In genomic region chr19:6994489-6994888, GRCm38 (mm10) we compare ENCODE assay signal across 8 mouse cellular contexts. TPM values are rescaled to one million over a fixed set of nuclear protein-coding genes. Genes with fewer than 3 reads are reported as not detected.
A peak's percentile ranks its signal among the peaks of the same experiment; 100 is the strongest.
DNase-seq lines count a peak whose midpoint lies in the region; ATAC-seq and TF ChIP-seq lines count a peak whose summit lies in the region.
"Had no signal": no experiment of that assay in that cellular context is flagged by ENCODE, and none has a peak within 500 bp of the region (broad histone marks: within the 10 kb centered on the region; RNA-seq: fewer than 3 reads in every experiment).

No protein-coding gene starts in this region.

- no peaks in the 10 kb centered on the region for H3K27me3 ChIP-seq in heart, embryonic 15.5 days
- H3K27me3 ChIP-seq in midbrain, embryonic 10.5 days (ENCODE audit: low read depth, poor library complexity, severe bottlenecking), result no peaks in the 10 kb centered on the region
- H3K27me3 ChIP-seq in midbrain, embryonic 15.5 days (replicated peaks), result no peaks in the 10 kb centered on the region
- no peaks in the 10 kb centered on the region for H3K27me3 ChIP-seq in intestine, postnatal 0 days (replicated peaks; ENCODE audit: control insufficient read depth, insufficient read depth, low read length)
- H3K27me3 ChIP-seq in stomach, embryonic 16.5 days (ENCODE audit: control insufficient read depth, insufficient read depth, low read length), result no peaks in the 10 kb centered on the region

- H3K4me1 ChIP-seq in heart, embryonic 15.5 days (replicated peaks), result peaks cover 47% of the 10 kb centered on the region
- H3K4me1 ChIP-seq in midbrain, embryonic 10.5 days, result peaks cover 61% of the 10 kb centered on the region
- peaks cover 48% of the 10 kb centered on the region for H3K4me1 ChIP-seq in midbrain, embryonic 15.5 days
- peaks cover 9% of the 10 kb centered on the region; the same call in 1 of the 2 replicates for H3K4me1 ChIP-seq in intestine, postnatal 0 days (replicated peaks; ENCODE audit: control insufficient read depth, insufficient read depth, low read length)
- H3K4me1 ChIP-seq in stomach, embryonic 16.5 days (ENCODE audit: control insufficient read depth, insufficient read depth, low read length), result peaks cover 30% of the 10 kb centered on the region

- WGBS in heart, embryonic 15.5 days, result 82% methylated on average over 8 of the region's 8 CpGs
- WGBS in midbrain, embryonic 10.5 days, result 89% methylated on average over 8 of the region's 8 CpGs
- 86% methylated on average over 8 of the region's 8 CpGs for WGBS in midbrain, embryonic 15.5 days
- 86% methylated on average over 8 of the region's 8 CpGs for WGBS in intestine, postnatal 0 days
- WGBS in stomach, embryonic 16.5 days, result 87% methylated on average over 8 of the region's 8 CpGs

- H3K9me3 ChIP-seq in heart, embryonic 15.5 days (replicated peaks), result no peaks in the 10 kb centered on the region
- H3K9me3 ChIP-seq in midbrain, embryonic 10.5 days (replicated peaks), result no peaks in the 10 kb centered on the region
- H3K9me3 ChIP-seq in midbrain, embryonic 15.5 days, result no peaks in the 10 kb centered on the region
- H3K9me3 ChIP-seq in intestine, postnatal 0 days (ENCODE audit: control insufficient read depth), result no peaks in the 10 kb centered on the region
- no peaks in the 10 kb centered on the region for H3K9me3 ChIP-seq in stomach, embryonic 16.5 days (replicated peaks; ENCODE audit: control insufficient read depth, low read length)

- peak overlapping the region; percentile 67; the same call in 1 of the 2 replicates for H3K4me3 ChIP-seq in heart, embryonic 15.5 days
- peak overlapping the region; percentile 71; the same call in 1 of the 2 replicates for H3K4me3 ChIP-seq in midbrain, embryonic 10.5 days
- H3K4me3 ChIP-seq in midbrain, embryonic 15.5 days, result no peak overlapping the region
- peak overlapping the region; percentile 48 for H3K4me3 ChIP-seq in intestine, postnatal 0 days (ENCODE audit: low read depth, low read length)
- peak overlapping the region; percentile 70; the same call in 1 of the 2 replicates for H3K4me3 ChIP-seq in stomach, embryonic 16.5 days (replicated peaks; ENCODE audit: low read length)

- peaks cover 14% of the 10 kb centered on the region; the same call in 1 of the 2 replicates for H3K36me3 ChIP-seq in heart, embryonic 15.5 days
- H3K36me3 ChIP-seq in midbrain, embryonic 10.5 days, result peaks cover 19% of the 10 kb centered on the region
- 0 out of 2 replicates have a peak, but pooled peaks cover 5% of the 10 kb centered on the region for H3K36me3 ChIP-seq in midbrain, embryonic 15.5 days (replicated peaks)
- no peaks in the 10 kb centered on the region; the same call in 1 of the 2 replicates for H3K36me3 ChIP-seq in intestine, postnatal 0 days (ENCODE audit: control insufficient read depth, insufficient read depth)
- peaks cover 7% of the 10 kb centered on the region; the same call in 1 of the 2 replicates for H3K36me3 ChIP-seq in stomach, embryonic 16.5 days (ENCODE audit: control insufficient read depth, insufficient read depth, low read length)

- no peak for DNase-seq in heart, adult 18-20 months
- no peak for DNase-seq in midbrain, embryonic 10.5 days (ENCODE audit: low spot score)
- DNase-seq in B cell, adult 2 months, result no peak
- DNase-seq: thymus, postnatal 4 days had no signal

- H3K4me2 ChIP-seq in heart, embryonic 15.5 days, result peak overlapping the region; percentile 85
- no peak overlapping the region for H3K4me2 ChIP-seq in midbrain, embryonic 15.5 days
- H3K4me2 ChIP-seq in intestine, postnatal 0 days (replicated peaks; ENCODE audit: low read depth), result peak overlapping the region; percentile 74
- 0 out of 2 replicates have a peak overlapping the region, but pooled peaks have one; percentile 90 for H3K4me2 ChIP-seq in stomach, embryonic 16.5 days (ENCODE audit: low read depth, low read length)

- H3K27ac ChIP-seq in heart, embryonic 15.5 days, result no peak overlapping the region
- no peak overlapping the region for H3K27ac ChIP-seq in midbrain, embryonic 10.5 days (replicated peaks)
- H3K27ac ChIP-seq in midbrain, embryonic 15.5 days, result no peak overlapping the region
- H3K27ac ChIP-seq in intestine, postnatal 0 days (ENCODE audit: low read depth, low read length), result peak overlapping the region; percentile 74; the same call in 1 of the 2 replicates
- H3K27ac ChIP-seq in stomach, embryonic 16.5 days (ENCODE audit: low read length), result no peak overlapping the region

- no peak for TF ChIP-seq CTCF in intestine, postnatal 0 days (IDR thresholded peaks at IDR 0.05; ENCODE audit: low read depth)

- ATAC-seq in heart, embryonic 15.5 days (replicated peaks; ENCODE audit: insufficient number of reproducible peaks, insufficient read depth, low FRiP score, low read depth), result no peak
- no peak for ATAC-seq in midbrain, embryonic 15.5 days (replicated peaks)
- no peak for ATAC-seq in intestine, postnatal 0 days
- ATAC-seq in stomach, embryonic 16.5 days (ENCODE audit: insufficient read depth, low FRiP score), result no peak

- peak overlapping the region; percentile 82 for H3K9ac ChIP-seq in heart, embryonic 15.5 days
- no peak overlapping the region for H3K9ac ChIP-seq in midbrain, embryonic 15.5 days
- 0 out of 2 replicates have a peak overlapping the region, but pooled peaks have one; percentile 23 for H3K9ac ChIP-seq in intestine, postnatal 0 days (ENCODE audit: low read depth, low read length)
- H3K9ac ChIP-seq in stomach, embryonic 16.5 days (ENCODE audit: low read length), result peak overlapping the region; percentile 89

RNA-seq across cellular contexts. Expression of gene Nudt22, which starts 1.4 kb away (rescaled TPM):
- polyA plus RNA-seq in heart, embryonic 15.5 days (2015; fragmentation: Nextera tagmentation; extraction: Ambion mirVana), result 29.9 TPM in 2 replicates
- 10 to 100 TPM; 23.7 to 25.4 TPM for total RNA-seq in heart, adult 18-20 months (2021)
- polyA plus RNA-seq in midbrain, embryonic 10.5 days (2016; fragmentation: Nextera tagmentation; extraction: Ambion mirVana), result 19.1 and 20.3 TPM in 2 replicates
- 21.0 and 22.5 TPM in 2 replicates for polyA plus RNA-seq in midbrain, embryonic 15.5 days (2015; fragmentation: Nextera tagmentation; extraction: Ambion mirVana)
- 50.4 and 51.9 TPM in 2 replicates for polyA plus RNA-seq in intestine, postnatal 0 days (2015; fragmentation: Nextera tagmentation; extraction: Ambion mirVana)
- polyA plus RNA-seq in stomach, embryonic 16.5 days (2015; fragmentation: Nextera tagmentation; extraction: Ambion mirVana), result 22.9 and 26.6 TPM in 2 replicates

RNA-seq across cellular contexts. Expression of gene Trpt1, which starts 1.4 kb away (rescaled TPM):
- polyA plus RNA-seq in heart, embryonic 15.5 days (2015; fragmentation: Nextera tagmentation; extraction: Ambion mirVana), result 17.4 and 18.0 TPM in 2 replicates
- 10 to 100 TPM; 22.4 to 26.4 TPM for total RNA-seq in heart, adult 18-20 months (2021)
- 9.5 and 11.3 TPM in 2 replicates for polyA plus RNA-seq in midbrain, embryonic 10.5 days (2016; fragmentation: Nextera tagmentation; extraction: Ambion mirVana)
- polyA plus RNA-seq in midbrain, embryonic 15.5 days (2015; fragmentation: Nextera tagmentation; extraction: Ambion mirVana), result 18.5 and 19.8 TPM in 2 replicates
- 7.6 and 10.2 TPM in 2 replicates for polyA plus RNA-seq in intestine, postnatal 0 days (2015; fragmentation: Nextera tagmentation; extraction: Ambion mirVana)
- 10.7 and 12.0 TPM in 2 replicates for polyA plus RNA-seq in stomach, embryonic 16.5 days (2015; fragmentation: Nextera tagmentation; extraction: Ambion mirVana)

RNA-seq across cellular contexts. Expression of gene Dnajc4, which starts 2.1 kb away (rescaled TPM):
- 37.9 and 39.1 TPM in 2 replicates for polyA plus RNA-seq in heart, embryonic 15.5 days (2015; fragmentation: Nextera tagmentation; extraction: Ambion mirVana)
- 10 to 100 TPM; 54.6 to 55.1 TPM for total RNA-seq in heart, adult 18-20 months (2021)
- polyA plus RNA-seq in midbrain, embryonic 10.5 days (2016; fragmentation: Nextera tagmentation; extraction: Ambion mirVana), result 20.8 and 23.1 TPM in 2 replicates
- polyA plus RNA-seq in midbrain, embryonic 15.5 days (2015; fragmentation: Nextera tagmentation; extraction: Ambion mirVana), result 24.1 and 25.6 TPM in 2 replicates
- polyA plus RNA-seq in intestine, postnatal 0 days (2015; fragmentation: Nextera tagmentation; extraction: Ambion mirVana), result 32.3 and 35.1 TPM in 2 replicates
- 28.8 TPM in 2 replicates for polyA plus RNA-seq in stomach, embryonic 16.5 days (2015; fragmentation: Nextera tagmentation; extraction: Ambion mirVana)

RNA-seq across cellular contexts. Expression of gene Vegfb, which starts 7.0 kb away (rescaled TPM):
- polyA plus RNA-seq in heart, embryonic 15.5 days (2015; fragmentation: Nextera tagmentation; extraction: Ambion mirVana), result 133 and 149 TPM in 2 replicates
- 100 to 1,000 TPM; 462 to 481 TPM for total RNA-seq in heart, adult 18-20 months (2021)
- polyA plus RNA-seq in midbrain, embryonic 10.5 days (2016; fragmentation: Nextera tagmentation; extraction: Ambion mirVana), result 35.2 and 40.8 TPM in 2 replicates
- 46.7 and 47.9 TPM in 2 replicates for polyA plus RNA-seq in midbrain, embryonic 15.5 days (2015; fragmentation: Nextera tagmentation; extraction: Ambion mirVana)
- polyA plus RNA-seq in intestine, postnatal 0 days (2015; fragmentation: Nextera tagmentation; extraction: Ambion mirVana), result 23.2 and 25.2 TPM in 2 replicates
- 19.0 and 19.7 TPM in 2 replicates for polyA plus RNA-seq in stomach, embryonic 16.5 days (2015; fragmentation: Nextera tagmentation; extraction: Ambion mirVana)

RNA-seq across cellular contexts. Expression of gene Fkbp2, which starts 14.2 kb away (rescaled TPM):
- 77.0 and 91.2 TPM in 2 replicates for polyA plus RNA-seq in heart, embryonic 15.5 days (2015; fragmentation: Nextera tagmentation; extraction: Ambion mirVana)
- total RNA-seq in heart, adult 18-20 months (2021), result 10 to 100 TPM; 18.9 to 19.1 TPM
- polyA plus RNA-seq in midbrain, embryonic 10.5 days (2016; fragmentation: Nextera tagmentation; extraction: Ambion mirVana), result 115 and 127 TPM in 2 replicates
- polyA plus RNA-seq in midbrain, embryonic 15.5 days (2015; fragmentation: Nextera tagmentation; extraction: Ambion mirVana), result 120 and 126 TPM in 2 replicates
- polyA plus RNA-seq in intestine, postnatal 0 days (2015; fragmentation: Nextera tagmentation; extraction: Ambion mirVana), result 135 and 142 TPM in 2 replicates
- 153 and 158 TPM in 2 replicates for polyA plus RNA-seq in stomach, embryonic 16.5 days (2015; fragmentation: Nextera tagmentation; extraction: Ambion mirVana)
